Mouse (Mus musculus): ENCODE results near the gene Rpl18. TPM values are rescaled to one million over a fixed set of nuclear protein-coding genes. Genes with fewer than 3 reads are reported as not detected.
A peak's percentile ranks its signal among the peaks of the same experiment; 100 is the strongest.

Rpl18 gene
- polyA plus RNA-seq, 1 experiment from 2014 or later: 1,110 TPM

DNA sequence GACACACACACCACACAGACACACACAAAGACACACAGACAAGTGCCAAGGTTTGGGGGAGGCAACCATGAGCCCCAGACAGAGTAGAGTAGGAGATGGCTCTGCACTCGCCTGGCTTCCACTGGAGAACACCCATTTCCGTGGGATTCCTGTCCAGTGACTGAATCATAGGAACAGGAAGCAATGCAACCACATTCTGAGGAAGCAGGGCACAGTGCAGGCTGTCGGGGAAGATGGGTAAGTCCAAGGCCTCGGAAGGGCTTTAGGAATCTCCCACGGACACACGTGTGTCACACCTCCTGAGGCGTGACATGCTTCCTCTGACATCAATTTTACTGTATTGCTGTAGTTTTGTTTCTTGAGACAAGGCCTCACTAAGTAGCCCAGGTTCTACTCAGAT lies 32.9 kb downstream of the Rpl18 start:
- H3K4me2 ChIP-seq (replicated peaks): no peak overlapping the region
- H3K9ac ChIP-seq: no peak overlapping the region
- no peak for ATAC-seq
- H3K4me3 ChIP-seq (replicated peaks): no peak overlapping the region
- H3K27ac ChIP-seq: no peak overlapping the region
- no peaks in the 10 kb centered on the region for H3K36me3 ChIP-seq
- no peaks in the 10 kb centered on the region for H3K9me3 ChIP-seq
- no peaks in the 10 kb centered on the region for H3K27me3 ChIP-seq (replicated peaks)
- H3K4me1 ChIP-seq (replicated peaks): peaks cover 5% of the 10 kb centered on the region
- WGBS: 77% methylated on average over 7 of the region's 7 CpGs

DNA sequence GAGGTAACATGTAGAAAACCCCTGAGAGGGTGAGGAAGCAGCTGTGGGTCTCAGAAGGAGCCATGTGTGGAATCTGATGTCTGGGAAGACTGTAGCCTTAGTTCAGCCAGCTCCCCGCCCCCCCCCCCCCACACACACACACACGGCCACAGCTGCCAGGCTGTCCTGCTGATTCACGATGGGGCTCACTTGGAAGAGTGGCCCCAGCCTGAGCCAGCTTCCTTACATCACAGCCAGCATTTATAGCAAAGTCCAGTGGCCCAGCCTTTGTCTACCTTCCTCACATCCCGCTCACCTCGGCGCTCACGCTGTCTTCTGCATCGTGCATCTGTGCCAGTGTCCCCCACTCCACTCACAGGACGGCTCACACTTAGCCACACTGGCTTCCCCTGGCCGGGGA lies 34.1 kb downstream of the Rpl18 start:
- Histone ChIP-seq H3K4me2 (replicated peaks) (0 out of 2 replicates have a peak overlapping the region, but pooled peaks have one; percentile 17), H3K9ac (no peak overlapping the region), H3K9me3 (no peaks in the 10 kb centered on the region), H3K36me3 (no peaks in the 10 kb centered on the region), H3K4me1 (replicated peaks) (peaks cover 5% of the 10 kb centered on the region), H3K27me3 (replicated peaks) (no peaks in the 10 kb centered on the region), H3K27ac (0 out of 2 replicates have a peak overlapping the region, but pooled peaks have one; percentile 17), H3K4me3 (replicated peaks) (no peak overlapping the region)
- 0 out of 2 replicates have a peak, but pooled peaks have one; percentile 4 for ATAC-seq
- WGBS: 40% methylated on average over 9 of the region's 10 CpGs

DNA sequence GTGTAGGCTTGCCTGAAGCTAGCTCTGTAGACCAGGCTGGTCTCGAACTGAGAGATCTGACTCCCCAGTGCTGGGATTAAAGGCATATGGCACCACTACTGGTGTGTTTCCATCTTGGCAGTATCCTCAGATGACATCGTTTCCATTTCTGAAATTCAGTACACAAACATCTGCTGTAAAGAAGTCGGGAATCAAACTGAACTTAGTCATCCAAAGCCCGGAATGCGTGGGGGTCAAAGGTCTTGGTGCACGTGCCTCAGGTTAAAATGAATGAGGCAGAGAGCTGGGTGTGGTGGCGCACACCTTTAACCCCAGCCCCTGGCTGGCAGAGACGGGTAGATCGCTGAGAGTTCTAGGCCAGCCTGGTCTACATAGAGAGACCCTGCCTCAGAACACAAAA lies 34.9 kb downstream of the Rpl18 start:
- peaks cover 5% of the 10 kb centered on the region for H3K4me1 ChIP-seq (replicated peaks)
- H3K9ac ChIP-seq: no peak overlapping the region
- H3K27me3 ChIP-seq (replicated peaks): no peaks in the 10 kb centered on the region
- H3K9me3 ChIP-seq: no peaks in the 10 kb centered on the region
- 51% methylated on average over 9 of the region's 9 CpGs for WGBS
- H3K4me3 ChIP-seq (replicated peaks): no peak overlapping the region
- H3K27ac ChIP-seq: no peak overlapping the region
- no peaks in the 10 kb centered on the region for H3K36me3 ChIP-seq
- H3K4me2 ChIP-seq (replicated peaks): no peak overlapping the region
- peak; percentile 58; the same call in 1 of the 2 replicates for ATAC-seq

DNA sequence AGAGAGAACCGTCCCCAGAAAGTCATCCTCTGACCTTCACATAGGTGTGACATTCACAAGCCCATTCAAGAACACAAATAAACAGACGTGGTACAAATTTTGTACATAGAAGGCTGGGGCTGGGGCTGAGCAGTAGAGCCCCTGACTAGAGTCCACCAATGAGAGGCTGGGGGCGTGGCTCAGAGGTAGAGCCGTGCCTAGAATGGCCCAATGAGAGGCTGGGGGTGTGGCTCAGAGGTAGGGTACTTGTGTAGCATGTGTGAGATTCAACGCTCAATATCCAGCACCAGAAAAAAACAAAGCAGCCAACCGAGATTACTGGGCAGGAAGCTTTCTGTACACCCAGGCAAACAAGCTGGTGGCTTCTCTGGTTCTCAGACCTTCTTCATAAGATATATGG lies 40.4 kb downstream of the Rpl18 start:
- Histone ChIP-seq H3K27ac (no peak overlapping the region), H3K4me1 (replicated peaks) (0 out of 2 replicates have a peak, but pooled peaks cover 8% of the 10 kb centered on the region), H3K36me3 (no peaks in the 10 kb centered on the region), H3K9ac (no peak overlapping the region), H3K27me3 (replicated peaks) (peaks cover 27% of the 10 kb centered on the region), H3K4me2 (replicated peaks) (no peak overlapping the region), H3K9me3 (no peaks in the 10 kb centered on the region), H3K4me3 (replicated peaks) (no peak overlapping the region)
- 62% methylated on average over 6 of the region's 6 CpGs for WGBS
- ATAC-seq: no peak

DNA sequence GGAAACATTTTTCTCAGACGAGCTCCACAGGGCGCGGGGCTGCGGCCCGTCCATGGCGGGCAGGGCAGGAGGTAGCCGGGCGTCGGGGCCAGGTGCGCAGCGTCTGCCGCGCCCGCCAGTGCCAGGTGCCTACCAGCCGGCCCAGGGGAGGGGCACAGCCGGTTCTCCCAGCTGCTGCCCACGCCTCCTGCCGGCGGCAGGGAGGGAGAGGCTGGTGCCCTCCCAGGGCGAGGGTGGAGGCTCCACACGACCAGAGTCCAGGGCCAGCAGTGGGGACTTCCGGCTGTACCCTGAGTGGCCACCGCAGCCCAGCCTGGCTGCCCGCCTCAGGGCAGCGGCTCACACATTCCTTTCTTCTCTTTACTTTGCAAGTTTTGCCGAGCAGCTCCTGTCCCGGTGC lies 44.1 kb downstream of the Rpl18 start:
- H3K4me2 ChIP-seq (replicated peaks): peak overlapping the region; percentile 60
- H3K27ac ChIP-seq: no peak overlapping the region
- peaks cover 27% of the 10 kb centered on the region for H3K27me3 ChIP-seq (replicated peaks)
- H3K4me3 ChIP-seq (replicated peaks): peak overlapping the region; percentile 21
- 0 out of 2 replicates have a peak, but pooled peaks cover 8% of the 10 kb centered on the region for H3K4me1 ChIP-seq (replicated peaks)
- 4% methylated on average over 27 of the region's 27 CpGs for WGBS
- no peaks in the 10 kb centered on the region for H3K36me3 ChIP-seq
- H3K9ac ChIP-seq: no peak overlapping the region
- peak; percentile 90 for ATAC-seq
- H3K9me3 ChIP-seq: no peaks in the 10 kb centered on the region

DNA sequence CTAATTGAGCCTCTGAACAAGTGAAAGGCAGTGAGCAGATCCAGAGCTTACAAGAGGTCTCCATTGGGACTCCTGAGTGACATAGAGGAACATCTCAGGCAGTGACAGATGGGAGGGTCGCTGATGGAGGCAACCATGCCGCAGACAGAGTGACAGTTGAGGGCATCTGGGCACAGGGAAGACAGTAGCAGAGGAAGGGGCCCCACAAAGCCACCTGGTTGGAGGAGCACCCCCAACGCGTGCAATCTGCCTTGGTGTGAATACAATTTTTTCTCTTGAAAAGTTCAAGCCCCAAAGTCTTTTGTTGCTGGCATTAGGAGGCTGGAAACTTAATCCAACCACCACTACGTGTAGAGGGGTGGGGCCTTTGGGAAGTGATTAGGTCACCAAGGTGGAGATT lies 44.9 kb downstream of the Rpl18 start:
- WGBS: 65% methylated on average over 5 of the region's 5 CpGs

DNA sequence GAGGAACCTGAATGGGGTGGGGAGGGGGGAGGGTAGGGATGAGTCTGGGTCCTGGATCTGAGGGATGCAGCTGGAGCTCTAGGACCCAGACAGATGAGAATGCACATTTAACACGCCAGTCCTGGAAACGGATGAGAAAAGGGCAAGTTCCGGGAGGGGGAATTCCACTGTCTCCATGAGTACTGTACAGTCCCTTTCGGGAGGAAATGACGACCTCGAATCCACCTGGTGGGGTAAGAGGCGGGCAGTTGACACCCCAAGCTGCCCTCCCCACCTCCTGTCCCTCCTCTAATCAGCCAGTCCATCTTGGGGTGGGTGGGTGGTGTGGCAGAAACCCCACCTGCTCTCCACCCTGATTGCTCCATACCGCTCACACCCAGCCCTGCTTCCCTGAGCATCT lies 50.7 kb downstream of the Rpl18 start:
- WGBS: 46% methylated on average over 8 of the region's 8 CpGs
- Histone ChIP-seq H3K4me1 (replicated peaks) (no peaks in the 10 kb centered on the region), H3K27ac (no peak overlapping the region), H3K9me3 (no peaks in the 10 kb centered on the region), H3K36me3 (no peaks in the 10 kb centered on the region), H3K9ac (no peak overlapping the region), H3K4me3 (replicated peaks) (no peak overlapping the region), H3K27me3 (replicated peaks) (no peaks in the 10 kb centered on the region), H3K4me2 (replicated peaks) (no peak overlapping the region)
- no peak for ATAC-seq

More for the DNA sequence above, 44.9 kb downstream of the Rpl18 start:
- 0 out of 2 replicates have a peak, but pooled peaks cover 8% of the 10 kb centered on the region for H3K4me1 ChIP-seq (replicated peaks)
- no peaks in the 10 kb centered on the region for H3K9me3 ChIP-seq
- no peak for ATAC-seq
- no peak overlapping the region for H3K9ac ChIP-seq
- no peak overlapping the region for H3K4me3 ChIP-seq (replicated peaks)
- no peaks in the 10 kb centered on the region for H3K36me3 ChIP-seq
- H3K27me3 ChIP-seq (replicated peaks): peaks cover 27% of the 10 kb centered on the region
- H3K4me2 ChIP-seq (replicated peaks): no peak overlapping the region; the same call in 1 of the 2 replicates
- no peak overlapping the region for H3K27ac ChIP-seq

DNA sequence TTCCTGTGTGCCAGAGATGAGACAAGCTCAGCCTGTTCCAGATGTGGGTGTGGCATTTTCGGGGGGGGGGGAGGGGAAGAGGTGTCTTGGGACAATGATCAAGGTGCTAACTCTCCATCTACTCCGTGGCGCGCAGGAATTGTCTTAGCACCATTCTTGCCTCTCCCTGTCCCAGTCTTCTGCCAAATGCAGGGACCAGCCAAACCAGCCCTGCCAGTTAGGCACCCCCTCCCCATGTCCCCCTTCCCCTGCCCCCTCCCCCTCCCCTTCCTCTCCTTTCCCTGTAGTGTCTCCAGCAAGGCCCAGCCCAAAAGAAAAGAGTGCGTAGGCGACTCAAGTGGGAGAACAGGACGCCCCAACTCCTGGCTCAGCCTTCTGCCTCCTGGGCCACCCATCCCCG lies 51.5 kb downstream of the Rpl18 start:
- WGBS: 47% methylated on average over 8 of the region's 8 CpGs
- H3K4me2 ChIP-seq (replicated peaks): no peak overlapping the region

DNA sequence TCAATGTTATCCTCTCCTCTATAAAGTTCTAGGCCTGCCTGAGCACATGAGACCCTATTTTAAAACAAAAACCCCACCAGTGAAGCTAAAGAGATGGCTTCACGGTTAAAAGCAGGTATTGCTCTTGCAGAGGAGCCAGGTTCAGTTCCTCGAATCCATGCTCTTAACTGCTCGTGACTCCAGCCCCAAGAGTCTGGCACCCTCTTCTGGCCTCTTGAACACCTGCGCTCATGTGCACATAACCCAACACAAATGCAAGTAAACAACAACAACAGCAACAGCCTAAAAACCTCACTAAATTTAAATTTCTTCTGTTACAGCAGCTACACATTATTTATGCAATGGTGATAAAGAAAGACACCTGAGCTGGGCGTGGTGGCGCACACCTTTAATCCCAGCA lies 52.2 kb downstream of the Rpl18 start:
- no peak overlapping the region for H3K4me2 ChIP-seq (replicated peaks)
- WGBS: 96% methylated on average over 6 of the region's 6 CpGs
- H3K27ac ChIP-seq: no peak overlapping the region
- H3K9ac ChIP-seq: no peak overlapping the region
- no peak overlapping the region for H3K4me3 ChIP-seq (replicated peaks)
- no peaks in the 10 kb centered on the region for H3K9me3 ChIP-seq
- H3K27me3 ChIP-seq (replicated peaks): no peaks in the 10 kb centered on the region
- no peaks in the 10 kb centered on the region for H3K36me3 ChIP-seq
- no peak for ATAC-seq
- no peaks in the 10 kb centered on the region for H3K4me1 ChIP-seq (replicated peaks)

More for the DNA sequence above, 51.5 kb downstream of the Rpl18 start:
- Histone ChIP-seq H3K27me3 (replicated peaks) (no peaks in the 10 kb centered on the region), H3K9ac (no peak overlapping the region), H3K27ac (no peak overlapping the region), H3K9me3 (no peaks in the 10 kb centered on the region), H3K4me3 (replicated peaks) (no peak overlapping the region), H3K36me3 (no peaks in the 10 kb centered on the region), H3K4me1 (replicated peaks) (no peaks in the 10 kb centered on the region)
- no peak for ATAC-seq

Other genes with a start within 250 kb of the Rpl18 start
- 181 and 185 TPM in 2 replicates for gene Bax, start 248.6 kb upstream of the Rpl18 start, polyA plus RNA-seq (2015; fragmentation: Nextera tagmentation; extraction: Ambion mirVana)
- 1.8 and 1.9 TPM in 2 replicates for gene Tulp2, start 233.6 kb upstream of the Rpl18 start, polyA plus RNA-seq (2015; fragmentation: Nextera tagmentation; extraction: Ambion mirVana)
- not detected in 2 replicates for gene Gm45808, start 228.6 kb upstream of the Rpl18 start, polyA plus RNA-seq (2015; fragmentation: Nextera tagmentation; extraction: Ambion mirVana)
- 2.6 and 2.7 TPM in 2 replicates for gene Dhdh, start 226.7 kb upstream of the Rpl18 start, polyA plus RNA-seq (2015; fragmentation: Nextera tagmentation; extraction: Ambion mirVana)
- gene Nucb1, start 205.1 kb upstream of the Rpl18 start, polyA plus RNA-seq (2015; fragmentation: Nextera tagmentation; extraction: Ambion mirVana): 209 and 229 TPM in 2 replicates
- 16.5 and 17.0 TPM in 2 replicates for gene Ppp1r15a, start 189.2 kb upstream of the Rpl18 start, polyA plus RNA-seq (2015; fragmentation: Nextera tagmentation; extraction: Ambion mirVana)
- gene Plekha4, start 189.1 kb upstream of the Rpl18 start, polyA plus RNA-seq (2015; fragmentation: Nextera tagmentation; extraction: Ambion mirVana): 0.83 and 1.5 TPM in 2 replicates
- 2.1 and 2.8 TPM in 2 replicates for gene Hsd17b14, start 160.6 kb upstream of the Rpl18 start, polyA plus RNA-seq (2015; fragmentation: Nextera tagmentation; extraction: Ambion mirVana)
- 59.5 and 67.6 TPM in 2 replicates for gene Bcat2, start 145.3 kb upstream of the Rpl18 start, polyA plus RNA-seq (2015; fragmentation: Nextera tagmentation; extraction: Ambion mirVana)
- gene Fgf21, start 100.0 kb upstream of the Rpl18 start, polyA plus RNA-seq (2015; fragmentation: Nextera tagmentation; extraction: Ambion mirVana): 0.18 and 0.30 TPM in 2 replicates
- gene Fut1, start 98.2 kb upstream of the Rpl18 start, polyA plus RNA-seq (2015; fragmentation: Nextera tagmentation; extraction: Ambion mirVana): 0.38 and 0.73 TPM in 2 replicates
- 0.13 TPM in 1 of 2 replicates, not detected in the other for gene Izumo1, start 93.6 kb upstream of the Rpl18 start, polyA plus RNA-seq (2015; fragmentation: Nextera tagmentation; extraction: Ambion mirVana)
- gene Rasip1, start 88.0 kb upstream of the Rpl18 start, polyA plus RNA-seq (2015; fragmentation: Nextera tagmentation; extraction: Ambion mirVana): 9.8 and 9.9 TPM in 2 replicates
- 5.2 and 7.3 TPM in 2 replicates for gene Mamstr, start 75.5 kb upstream of the Rpl18 start, polyA plus RNA-seq (2015; fragmentation: Nextera tagmentation; extraction: Ambion mirVana)
- 12.2 and 12.8 TPM in 2 replicates for gene Fut2, start 49.1 kb upstream of the Rpl18 start, polyA plus RNA-seq (2015; fragmentation: Nextera tagmentation; extraction: Ambion mirVana)
- 0.73 TPM in 2 replicates for gene Ntn5, start 31.4 kb upstream of the Rpl18 start, polyA plus RNA-seq (2015; fragmentation: Nextera tagmentation; extraction: Ambion mirVana)
- gene Sec1, start 21.1 kb upstream of the Rpl18 start, polyA plus RNA-seq (2015; fragmentation: Nextera tagmentation; extraction: Ambion mirVana): 1.9 and 2.0 TPM in 2 replicates
- gene Car11, start 15.6 kb upstream of the Rpl18 start, polyA plus RNA-seq (2015; fragmentation: Nextera tagmentation; extraction: Ambion mirVana): 5.5 and 6.4 TPM in 2 replicates
- 3.1 and 3.4 TPM in 2 replicates for gene Dbp, start 10.4 kb upstream of the Rpl18 start, polyA plus RNA-seq (2015; fragmentation: Nextera tagmentation; extraction: Ambion mirVana)
- 38.1 and 41.6 TPM in 2 replicates for gene Sphk2, start 2.5 kb downstream of the Rpl18 start, polyA plus RNA-seq (2015; fragmentation: Nextera tagmentation; extraction: Ambion mirVana)
- 19.7 and 22.4 TPM in 2 replicates for gene Fam83e, start 5.8 kb downstream of the Rpl18 start, polyA plus RNA-seq (2015; fragmentation: Nextera tagmentation; extraction: Ambion mirVana)
- 0.49 and 0.74 TPM in 2 replicates for gene Spaca4, start 10.4 kb downstream of the Rpl18 start, polyA plus RNA-seq (2015; fragmentation: Nextera tagmentation; extraction: Ambion mirVana)
- 0.43 and 0.90 TPM in 2 replicates for gene Lmtk3, start 68.3 kb downstream of the Rpl18 start, polyA plus RNA-seq (2015; fragmentation: Nextera tagmentation; extraction: Ambion mirVana)
- gene Sult2b1, start 69.2 kb downstream of the Rpl18 start, polyA plus RNA-seq (2015; fragmentation: Nextera tagmentation; extraction: Ambion mirVana): 2.8 and 2.9 TPM in 2 replicates
- 89.0 and 92.0 TPM in 2 replicates for gene Cyth2, start 99.1 kb downstream of the Rpl18 start, polyA plus RNA-seq (2015; fragmentation: Nextera tagmentation; extraction: Ambion mirVana)
- gene Kcnj14, start 109.3 kb downstream of the Rpl18 start, polyA plus RNA-seq (2015; fragmentation: Nextera tagmentation; extraction: Ambion mirVana): 0.88 and 1.0 TPM in 2 replicates
- gene Grwd1, start 115.5 kb downstream of the Rpl18 start, polyA plus RNA-seq (2015; fragmentation: Nextera tagmentation; extraction: Ambion mirVana): 67.1 and 71.3 TPM in 2 replicates
- 70.8 and 74.5 TPM in 2 replicates for gene Kdelr1, start 157.3 kb downstream of the Rpl18 start, polyA plus RNA-seq (2015; fragmentation: Nextera tagmentation; extraction: Ambion mirVana)
- gene Grin2d, start 162.9 kb downstream of the Rpl18 start, polyA plus RNA-seq (2015; fragmentation: Nextera tagmentation; extraction: Ambion mirVana): 0.49 and 0.51 TPM in 2 replicates
- 0.85 and 1.00 TPM in 2 replicates for gene Syngr4, start 181.3 kb downstream of the Rpl18 start, polyA plus RNA-seq (2015; fragmentation: Nextera tagmentation; extraction: Ambion mirVana)
- gene Tmem143, start 181.5 kb downstream of the Rpl18 start, polyA plus RNA-seq (2015; fragmentation: Nextera tagmentation; extraction: Ambion mirVana): 5.8 and 7.0 TPM in 2 replicates
- 141 and 168 TPM in 2 replicates for gene Emp3, start 205.9 kb downstream of the Rpl18 start, polyA plus RNA-seq (2015; fragmentation: Nextera tagmentation; extraction: Ambion mirVana)
- 4.3 and 4.5 TPM in 2 replicates for gene Ccdc114, start 208.6 kb downstream of the Rpl18 start, polyA plus RNA-seq (2015; fragmentation: Nextera tagmentation; extraction: Ambion mirVana)